9 mouse cellular contexts compared by ENCODE assay signal in the genomic region with DNA sequence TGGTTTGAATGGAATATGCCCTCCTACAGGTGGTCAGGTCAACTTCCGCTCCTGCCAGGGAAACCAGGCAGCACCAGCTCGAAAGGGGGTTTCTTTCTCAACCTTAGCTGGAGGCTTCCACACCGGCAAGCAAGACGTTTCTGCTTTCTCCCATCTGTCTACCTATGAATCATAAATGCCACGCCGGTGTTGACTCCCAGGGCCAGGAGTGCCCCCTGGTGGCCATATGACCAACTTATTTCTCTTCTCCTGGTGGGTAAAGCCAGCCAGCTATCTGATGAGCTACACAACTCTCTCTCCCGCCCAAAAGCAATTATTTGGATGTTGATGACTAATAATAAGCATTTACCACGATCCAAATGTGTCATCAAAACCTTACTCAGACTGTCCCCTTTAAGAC. TPM values are rescaled to one million over a fixed set of nuclear protein-coding genes. Genes with fewer than 3 reads are reported as not detected.
A peak's percentile ranks its signal among the peaks of the same experiment; 100 is the strongest.
DNase-seq lines count a peak whose midpoint lies in the region; ATAC-seq and TF ChIP-seq lines count a peak whose summit lies in the region.
"Had no signal": no experiment of that assay in that cellular context is flagged by ENCODE, and none has a peak within 500 bp of the region (broad histone marks: within the 10 kb centered on the region; RNA-seq: fewer than 3 reads in every experiment).

No protein-coding gene starts in this region.

- H3K79me2 ChIP-seq in heart, adult 2 months (replicated peaks; ENCODE audit: control insufficient read depth, insufficient read depth, low read length), result no peaks in the 10 kb centered on the region

- WGBS in heart, adult 2 months, result 11% methylated on average over 8 of the region's 8 CpGs
- 11% methylated on average over 8 of the region's 8 CpGs for WGBS in liver, embryonic 14.5 days (ENCODE audit: insufficient replicate concordance)

- intact Hi-C loops in heart, adult 2 months (cut with DNase I), result loop anchor here (5.0 kb wide), 2 partner anchors 81 to 706 kb away; a partner anchor contains a TSS

- H3K4me3 ChIP-seq in heart, adult 2 months, result no peak overlapping the region
- H3K4me3 ChIP-seq in liver, embryonic 14.5 days (ENCODE audit: insufficient read depth in 1 of 2, low read depth in 2 of 2, low read length in 2 of 2), result no peak overlapping the region
- H3K4me3 ChIP-seq: liver, embryonic 15.5 days had no signal

- TF ChIP-seq POLR2A in heart, adult 2 months (IDR thresholded peaks at IDR 0.05; ENCODE audit: insufficient read depth, low read depth, low read length), result no peak

- 0 out of 2 replicates have a peak, but pooled peaks have one; percentile 39 for TF ChIP-seq EP300 in heart, adult 2 months (IDR thresholded peaks at IDR 0.05; ENCODE audit: insufficient read depth, low read depth, low read length)
- no peak for TF ChIP-seq EP300 in liver, embryonic 14.5 days (IDR thresholded peaks at IDR 0.05; ENCODE audit: low read depth)

- no peak overlapping the region for H3K27ac ChIP-seq in heart, adult 2 months
- no peak overlapping the region for H3K27ac ChIP-seq in liver, embryonic 14.5 days
- H3K27ac ChIP-seq: liver, embryonic 15.5 days had no signal

- no peak overlapping the region for H3K9ac ChIP-seq in heart, adult 2 months (ENCODE audit: low read depth, low read length)
- no peak overlapping the region for H3K9ac ChIP-seq in liver, embryonic 14.5 days (replicated peaks)
- H3K9ac ChIP-seq: liver, embryonic 15.5 days had no signal

- no peak overlapping the region for H3K4me2 ChIP-seq in liver, embryonic 14.5 days (ENCODE audit: low read depth)
- H3K4me2 ChIP-seq: liver, embryonic 15.5 days had no signal

- no peaks in the 10 kb centered on the region for H3K9me3 ChIP-seq in liver, embryonic 14.5 days (ENCODE audit: control insufficient read depth, low read length)
- H3K9me3 ChIP-seq: liver, embryonic 15.5 days had no signal

- H3K4me1 ChIP-seq in heart, adult 2 months (ENCODE audit: control insufficient read depth, insufficient read depth, low read length), result no peaks in the 10 kb centered on the region
- no peaks in the 10 kb centered on the region for H3K4me1 ChIP-seq in liver, embryonic 14.5 days (replicated peaks; ENCODE audit: control insufficient read depth in 2 of 2, insufficient read depth in 2 of 2, low read length in 1 of 2)
- H3K4me1 ChIP-seq: liver, embryonic 15.5 days had no signal

- no peaks in the 10 kb centered on the region for H3K27me3 ChIP-seq in heart, adult 2 months (ENCODE audit: control insufficient read depth, insufficient read depth, low read length)
- H3K27me3 ChIP-seq in liver, embryonic 14.5 days (ENCODE audit: control insufficient read depth, insufficient read depth, low read length), result no peaks in the 10 kb centered on the region
- H3K27me3 ChIP-seq: liver, embryonic 15.5 days had no signal

- H3K36me3 ChIP-seq in heart, adult 2 months (ENCODE audit: control insufficient read depth, insufficient read depth, low read length), result no peaks in the 10 kb centered on the region
- H3K36me3 ChIP-seq in liver, embryonic 14.5 days (replicated peaks; ENCODE audit: control insufficient read depth, insufficient read depth, low read depth), result no peaks in the 10 kb centered on the region
- H3K36me3 ChIP-seq: liver, embryonic 15.5 days had no signal

- ATAC-seq in common myeloid progenitor, adult 5-6 weeks (replicated peaks; ENCODE audit: low read depth, poor library complexity, severe bottlenecking), result peak; percentile 98
- ATAC-seq in liver, embryonic 14.5 days (ENCODE audit: insufficient read depth), result no peak

- peak; percentile 94 for TF ChIP-seq CTCF in heart, adult 2 months (IDR thresholded peaks at IDR 0.05)
- TF ChIP-seq CTCF in liver, embryonic 14.5 days (IDR thresholded peaks at IDR 0.05; ENCODE audit: low read depth), result peak; percentile 88

- DNase-seq in CD4-positive helper T cell, adult 2 months (ENCODE audit: low read depth, low spot score), result peak; percentile 74
- peak; percentile 78 for DNase-seq in adipocyte (ENCODE audit: low spot score)
- peak; percentile 69 to 78 for DNase-seq in heart, adult 2 months
- DNase-seq in kidney, postnatal 10 days, result peak; percentile 92
- DNase-seq in liver, embryonic 14.5 days (ENCODE audit: low read depth in 3 of 3, low spot score in 3 of 3), result peak; percentile 42 to 54 (median 52)
- DNase-seq in ovary, postnatal 14 days (ENCODE audit: low spot score), result peak; percentile 68
- peak; percentile 49 to 81 for DNase-seq in thymus, postnatal 10 days (ENCODE audit: low spot score in 2 of 2)

RNA-seq across cellular contexts. Expression of a gene that starts 11.4 kb away (rescaled TPM):
- not detected in 2 replicates for total RNA-seq in common myeloid progenitor, adult 5-6 weeks (2017)
- 100 to 1,000 TPM; 148 to 208 TPM for total RNA-seq in heart, adult 2 months (2021)
- 266 and 368 TPM in 2 replicates for polyA plus RNA-seq in heart, adult 2 months (2012; rRNA removed)
- not detected in 2 replicates for polyA plus RNA-seq in liver, embryonic 14.5 days (2012; rRNA removed)
- not detected in 2 replicates for polyA plus RNA-seq in liver, embryonic 14.5 days (2014; fragmentation: Nextera tagmentation; extraction: Ambion mirVana)
- polyA plus RNA-seq: liver, embryonic 15.5 days had no signal

RNA-seq across cellular contexts. Expression of a gene that starts 29.8 kb away (rescaled TPM):
- 664 and 671 TPM in 2 replicates for total RNA-seq in common myeloid progenitor, adult 5-6 weeks (2017)
- 100 to 1,000 TPM; 123 to 129 TPM for total RNA-seq in heart, adult 2 months (2021)
- polyA plus RNA-seq in heart, adult 2 months (2012; rRNA removed), result 50.4 and 93.0 TPM in 2 replicates
- polyA plus RNA-seq in liver, embryonic 14.5 days (2012; rRNA removed), result 78.1 and 137 TPM in 2 replicates
- 170 and 181 TPM in 2 replicates for polyA plus RNA-seq in liver, embryonic 14.5 days (2014; fragmentation: Nextera tagmentation; extraction: Ambion mirVana)

RNA-seq across cellular contexts. Expression of a gene that starts 47.7 kb away (rescaled TPM):
- total RNA-seq in common myeloid progenitor, adult 5-6 weeks (2017), result not detected in 2 replicates
- total RNA-seq in heart, adult 2 months (2021), result 1 to 10 TPM; 5.8 to 5.9 TPM
- polyA plus RNA-seq in heart, adult 2 months (2012; rRNA removed), result 3.2 and 6.7 TPM in 2 replicates
- not detected in 2 replicates for polyA plus RNA-seq in liver, embryonic 14.5 days (2012; rRNA removed)
- not detected in 2 replicates for polyA plus RNA-seq in liver, embryonic 14.5 days (2014; fragmentation: Nextera tagmentation; extraction: Ambion mirVana)

Comparison
In these comparisons a context has a peak if more than half of its experiments do, and no peak if none do; other contexts are left out.
1. RNA of a gene that starts 11.4 kb away (total RNA-seq): 148 to 208 TPM in heart, adult 2 months; not detected in common myeloid progenitor, adult 5-6 weeks; every median in the first group is over 100 times any median in the second.
2. Peak in every context shown above with its lines, with median percentiles within 50 percentile points of each other: DNase-seq.